Mouse (Mus musculus) neural tube, embryonic 11.5 days (tissue): ENCODE data around the gene Gm28729. TPM values are rescaled to one million over a fixed set of nuclear protein-coding genes. Genes with fewer than 3 reads are reported as not detected.
"Not testable (repeated sequence)": the region's sequence is repeated elsewhere in the genome, so short reads cannot be mapped to it uniquely, and the experiment has no call there.

ENCODE experiments used
- ATAC-seq: fragments of 200-750 bp; cut with Nextera tagmentation; 2 replicates; pipeline ENCODE4 v1.8.0; 2017; ENCODE audit warnings: moderate number of reproducible peaks, mild to moderate bottlenecking, moderate TSS enrichment, moderate library complexity; ENCODE audit not compliant: insufficient read depth, low FRiP score, low TSS enrichment
- DNase-seq: peaks from one replicate; pipeline ENCODE4 v3.0.0-alpha.2; 2015; ENCODE audit warnings: low spot score
- H3K27ac ChIP-seq: fragments of 300-500 bp; sonication (generic); 2 replicates; pipeline ENCODE4 v1.5.1; 2014; ENCODE audit warnings: low read depth, mild to moderate bottlenecking, low read length
- H3K27me3 ChIP-seq: fragments of 300-500 bp; sonication (generic); 2 replicates; pipeline ENCODE4 v1.6.1; 2014; ENCODE audit warnings: mild to moderate bottlenecking, low read length, mixed read lengths; ENCODE audit not compliant: control insufficient read depth, insufficient read depth
- H3K36me3 ChIP-seq: fragments of 300-500 bp; sonication (generic); 2 replicates; pipeline ENCODE4 v1.6.1; 2014; ENCODE audit warnings: mild to moderate bottlenecking, low read length, moderate library complexity, mixed read lengths; ENCODE audit not compliant: control insufficient read depth, insufficient read depth
- H3K4me1 ChIP-seq: fragments of 300-500 bp; sonication (generic); 2 replicates; pipeline ENCODE4 v1.6.1; 2014; ENCODE audit warnings: low read length, mixed read lengths; ENCODE audit not compliant: control insufficient read depth, insufficient read depth
- H3K4me2 ChIP-seq: fragments of 300-500 bp; sonication (generic); 2 replicates; pipeline ENCODE4 v1.6.1; 2014; ENCODE audit warnings: low read depth, mild to moderate bottlenecking, moderate library complexity
- H3K4me3 ChIP-seq: fragments of 300-500 bp; sonication (generic); 2 replicates; pipeline ENCODE4 v1.5.1; 2014; ENCODE audit warnings: low read depth, low read length
- H3K9ac ChIP-seq: fragments of 300-500 bp; sonication (generic); 2 replicates; pipeline ENCODE4 v1.6.1; 2014; ENCODE audit warnings: mild to moderate bottlenecking, low read length
- H3K9me3 ChIP-seq: fragments of 300-500 bp; sonication (generic); 2 replicates; pipeline ENCODE4 v1.6.1; 2016; ENCODE audit warnings: low read length; ENCODE audit not compliant: control insufficient read depth
- WGBS: fragments of 180-500 bp; shearing (Covaris S2); extraction: QIAGEN DNeasy Blood & Tissue Kit; methylation state at CpG from one replicate; pipeline ENCODE4 v1.1.7; 2014; 5-methylcytosine and 5-hydroxymethylcytosine counted together
- polyA plus RNA-seq: library from polyadenylated mRNA; unstranded; fragments of >200 nt; fragmentation: Nextera tagmentation; extraction: Ambion mirVana; gene quantifications from 2 replicates; pipeline ENCODE4 v1.2.1, GENCODE M21; 2014

Gm28729 gene
- polyA plus RNA-seq, 1 experiment from 2014 or later: not detected

DNA sequence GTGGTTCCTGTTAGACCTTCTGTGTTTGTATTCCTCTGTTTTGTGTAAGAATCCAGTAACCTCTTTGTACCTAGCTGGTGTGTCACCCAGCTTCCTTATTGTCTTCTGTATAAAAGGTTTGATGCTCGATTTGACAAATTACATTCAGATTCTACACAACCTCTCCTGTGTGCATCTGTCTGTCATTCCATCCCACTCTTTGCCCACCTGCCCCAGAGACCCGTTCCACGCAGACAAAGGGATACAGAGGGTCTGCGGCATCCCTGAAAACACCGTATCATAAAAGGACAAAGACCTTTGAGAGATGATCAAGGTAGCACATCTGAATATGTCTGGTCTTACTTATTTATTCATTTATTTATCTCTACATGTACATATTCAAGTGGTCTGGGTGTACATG is 37.2 kb downstream of the Gm28729 start:
- not testable (repeated sequence) for H3K9ac ChIP-seq, H3K9me3 ChIP-seq, ATAC-seq, H3K27ac ChIP-seq, H3K36me3 ChIP-seq, H3K4me3 ChIP-seq, H3K4me1 ChIP-seq, DNase-seq, H3K27me3 ChIP-seq, H3K4me2 ChIP-seq
- 93% methylated on average over 5 of the region's 5 CpGs for WGBS

DNA sequence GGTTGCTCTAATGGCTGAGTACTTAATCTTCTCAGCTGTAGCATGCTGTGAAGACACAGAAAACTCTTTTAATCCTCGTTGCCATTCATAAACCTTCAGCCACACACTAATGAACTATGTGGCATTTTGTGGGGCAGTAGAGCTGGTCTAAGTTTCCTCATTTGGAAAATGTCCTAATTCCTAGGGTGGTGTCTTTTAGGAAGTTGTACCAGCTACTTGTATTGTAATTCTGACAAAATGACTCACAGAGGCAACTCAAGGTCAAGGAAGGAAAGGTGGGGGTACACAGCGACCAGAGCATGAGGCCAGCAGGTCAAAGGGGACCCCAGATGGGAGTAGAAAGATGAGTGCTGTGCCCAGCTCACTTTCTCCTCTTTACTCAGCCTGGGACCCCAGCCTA is 41.4 kb downstream of the Gm28729 start:
- Histone ChIP-seq H3K27ac (no peak overlapping the region), H3K4me3 (no peak overlapping the region), H3K4me1 (no peaks in the 10 kb centered on the region), H3K9ac (no peak overlapping the region), H3K9me3 (no peaks in the 10 kb centered on the region), H3K27me3 (no peaks in the 10 kb centered on the region), H3K36me3 (no peaks in the 10 kb centered on the region), H3K4me2 (no peak overlapping the region)
- 68% methylated on average over 2 of the region's 2 CpGs for WGBS
- DNase-seq (no peak), ATAC-seq (no peak)

DNA sequence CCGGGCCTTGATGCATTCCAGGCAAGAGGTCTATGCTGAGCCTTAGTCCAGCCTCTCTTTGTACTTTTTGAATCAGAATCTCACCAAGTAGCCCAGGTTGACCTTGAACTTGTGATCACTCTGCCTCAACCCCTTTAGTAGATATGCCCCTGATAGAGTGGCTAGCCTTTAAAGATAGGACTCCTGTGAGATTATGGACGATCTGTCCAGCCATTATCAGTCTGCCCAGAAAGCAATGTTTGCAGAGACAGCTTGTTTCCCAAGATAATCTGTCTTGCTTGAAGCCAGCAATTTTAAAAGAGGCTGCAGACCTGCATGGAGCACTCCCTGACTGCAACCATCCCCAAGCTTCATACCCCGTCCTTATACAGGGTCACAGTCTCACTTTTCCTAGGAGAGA is 42.0 kb downstream of the Gm28729 start:
- Histone ChIP-seq H3K9me3 (no peaks in the 10 kb centered on the region), H3K27ac (no peak overlapping the region), H3K36me3 (no peaks in the 10 kb centered on the region), H3K4me1 (no peaks in the 10 kb centered on the region), H3K4me3 (no peak overlapping the region), H3K4me2 (no peak overlapping the region), H3K27me3 (no peaks in the 10 kb centered on the region), H3K9ac (no peak overlapping the region)
- WGBS: 81% methylated on average over 3 of the region's 3 CpGs
- no peak for DNase-seq
- ATAC-seq: no peak

DNA sequence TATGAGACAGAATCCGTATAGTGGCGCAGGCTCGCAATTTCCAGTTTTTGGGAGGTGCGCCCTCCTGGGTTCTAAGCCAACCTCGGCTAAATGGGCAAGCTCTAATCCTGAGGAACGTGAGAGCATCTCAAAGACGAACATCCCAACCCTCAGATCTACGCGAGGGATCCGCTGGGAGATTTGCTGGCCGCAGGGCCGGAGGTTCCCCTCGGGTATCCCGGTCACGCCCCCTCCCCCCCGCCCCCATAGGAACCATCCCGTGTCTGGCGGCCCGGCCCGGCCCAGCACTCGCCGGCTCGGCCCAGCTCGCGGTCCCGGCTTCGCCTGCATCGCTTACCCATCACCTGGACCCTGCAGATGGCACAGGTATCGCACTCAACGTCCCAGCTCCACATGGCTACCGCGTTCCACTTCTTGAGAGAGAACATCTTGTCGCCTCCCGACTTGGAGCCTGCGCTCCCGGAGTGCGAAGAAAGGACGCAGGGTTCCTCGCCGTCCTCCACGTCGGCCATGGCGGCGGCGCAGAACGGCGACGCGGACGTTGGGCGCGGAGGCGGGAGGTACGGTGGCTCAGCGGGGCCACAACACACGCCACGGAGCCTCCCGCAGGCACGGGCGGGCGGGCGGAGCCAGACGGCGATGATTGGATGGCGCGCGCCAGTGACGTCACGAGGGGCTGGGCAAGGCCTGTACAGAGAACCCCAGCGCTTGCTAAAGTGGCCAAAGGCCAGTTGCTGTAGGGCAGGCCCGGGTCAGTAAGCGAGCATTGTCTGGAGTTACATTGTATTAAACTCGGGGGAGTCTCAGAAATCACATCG is 46.8 kb downstream of the Gm28729 start, which contains the start of gene Rnf7:
TSS of gene Rnf7 (minus strand) at position 605 of the 818 bp plus-strand sequence.
- ATAC-seq: peak; percentile 98

DNA sequence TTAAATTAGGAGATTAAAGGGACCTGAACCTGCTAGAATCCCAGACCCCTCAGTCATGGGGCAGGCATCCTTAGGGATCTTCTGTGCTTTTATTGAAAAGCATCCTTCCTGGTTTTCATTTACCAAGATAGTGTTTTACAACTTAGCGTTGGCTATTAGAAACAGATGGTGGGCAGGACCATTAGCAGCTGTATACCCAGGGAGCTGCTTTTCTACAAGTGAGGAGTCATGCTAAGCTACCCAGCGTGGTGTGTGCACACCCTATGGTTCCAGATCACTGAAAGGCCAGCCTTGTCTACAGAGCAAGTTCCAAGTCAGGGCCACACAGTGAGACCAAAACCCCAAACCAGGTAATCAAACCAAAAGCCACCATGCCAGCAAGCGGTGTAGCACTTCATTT is 52.7 kb downstream of the Gm28729 start:
- no peak for DNase-seq
- 59% methylated on average over 3 of the region's 3 CpGs for WGBS
- no peak overlapping the region for H3K9ac ChIP-seq

More for the DNA sequence above, 46.8 kb downstream of the Gm28729 start, which contains the start of gene Rnf7:
- peaks cover 6% of the 10 kb centered on the region for H3K4me1 ChIP-seq
- H3K27me3 ChIP-seq: no peaks in the 10 kb centered on the region
- no peaks in the 10 kb centered on the region for H3K9me3 ChIP-seq
- H3K27ac ChIP-seq: peak within 1 kb of the TSS; percentile 75
- H3K36me3 ChIP-seq: no peaks in the 10 kb centered on the region
- WGBS: under 1% methylated on average over 71 of the region's 74 CpGs
- peak within 1 kb of the TSS; percentile 76 for H3K4me3 ChIP-seq
- H3K4me2 ChIP-seq: peak within 1 kb of the TSS; percentile 89
- DNase-seq: peak; percentile 98
- peak within 1 kb of the TSS; percentile 81 for H3K9ac ChIP-seq

DNA sequence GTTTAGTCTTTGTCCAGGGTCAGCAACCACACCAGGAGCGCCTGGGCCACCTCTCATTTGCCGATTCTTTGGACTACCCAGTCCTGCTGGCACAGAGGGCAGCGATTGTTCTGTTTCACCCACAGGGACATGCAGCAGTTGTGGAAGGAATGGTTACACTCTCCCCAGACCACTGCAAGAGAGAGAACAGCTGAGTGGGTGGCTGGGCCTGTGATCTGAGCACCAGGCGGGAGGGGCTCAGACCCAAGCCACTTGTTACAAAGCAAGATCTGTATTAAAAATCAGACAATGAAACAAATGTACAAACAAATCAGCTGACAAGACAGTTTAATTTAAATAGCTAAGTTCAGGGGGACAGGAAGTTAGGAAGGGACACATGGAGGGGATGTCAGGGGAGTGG is 53.4 kb downstream of the Gm28729 start:
- H3K27ac ChIP-seq, DNase-seq, H3K36me3 ChIP-seq, ATAC-seq, H3K9ac ChIP-seq, H3K9me3 ChIP-seq, H3K27me3 ChIP-seq, H3K4me3 ChIP-seq, H3K4me2 ChIP-seq, H3K4me1 ChIP-seq: not testable (repeated sequence)
- 89% methylated on average over 4 of the region's 4 CpGs for WGBS

More for the DNA sequence above, 52.7 kb downstream of the Gm28729 start:
- peaks cover 7% of the 10 kb centered on the region for H3K4me1 ChIP-seq
- H3K27me3 ChIP-seq: no peaks in the 10 kb centered on the region
- no peaks in the 10 kb centered on the region for H3K9me3 ChIP-seq
- no peaks in the 10 kb centered on the region; the same call in 1 of the 2 replicates for H3K36me3 ChIP-seq
- no peak overlapping the region for H3K27ac ChIP-seq
- ATAC-seq: no peak
- no peak overlapping the region for H3K4me3 ChIP-seq
- H3K4me2 ChIP-seq: no peak overlapping the region

DNA sequence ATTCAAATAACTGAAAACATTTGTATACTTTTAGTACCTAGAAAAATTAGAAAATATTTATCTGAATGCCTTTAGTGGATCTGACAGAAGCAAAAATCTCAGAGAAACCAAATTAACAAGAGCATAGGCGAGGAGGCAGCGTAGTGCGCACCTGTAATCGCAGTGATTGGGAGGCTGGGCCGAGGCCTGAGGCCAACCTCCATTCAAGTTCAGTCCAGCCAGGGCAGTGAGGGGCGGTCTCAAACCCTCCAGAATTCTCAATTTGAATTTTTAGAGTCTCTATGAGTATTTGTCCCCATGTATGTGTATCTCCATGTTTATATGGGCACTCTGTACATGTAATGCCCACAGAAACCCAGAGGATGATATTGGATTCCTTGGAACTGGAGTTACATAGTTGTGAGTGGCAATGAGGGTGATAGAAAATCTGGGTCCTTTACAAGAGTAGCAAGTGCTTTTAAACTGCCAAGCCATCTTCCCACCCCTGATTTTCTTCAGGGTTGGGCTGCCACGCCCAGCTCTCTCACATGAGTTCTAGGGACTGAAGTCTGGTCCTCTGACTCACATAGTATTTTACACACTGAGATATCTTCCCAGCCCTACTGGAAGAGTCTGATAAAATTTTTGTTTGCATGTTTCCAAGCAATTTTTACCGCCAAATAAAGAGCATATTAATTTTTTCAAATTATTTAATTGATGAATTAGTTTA is 54.6 kb downstream of the Gm28729 start:
- no peaks in the 10 kb centered on the region; the same call in 1 of the 2 replicates for H3K36me3 ChIP-seq
- ATAC-seq (no peak), DNase-seq (no peak)
- 0 out of 2 replicates have a peak, but pooled peaks cover 2% of the 10 kb centered on the region for H3K4me1 ChIP-seq
- 93% methylated on average over 8 of the region's 8 CpGs for WGBS
- H3K27me3 ChIP-seq: no peaks in the 10 kb centered on the region
- no peak overlapping the region for H3K9ac ChIP-seq
- H3K4me3 ChIP-seq: no peak overlapping the region
- no peak overlapping the region for H3K27ac ChIP-seq
- H3K9me3 ChIP-seq: no peaks in the 10 kb centered on the region
- H3K4me2 ChIP-seq: no peak overlapping the region

DNA sequence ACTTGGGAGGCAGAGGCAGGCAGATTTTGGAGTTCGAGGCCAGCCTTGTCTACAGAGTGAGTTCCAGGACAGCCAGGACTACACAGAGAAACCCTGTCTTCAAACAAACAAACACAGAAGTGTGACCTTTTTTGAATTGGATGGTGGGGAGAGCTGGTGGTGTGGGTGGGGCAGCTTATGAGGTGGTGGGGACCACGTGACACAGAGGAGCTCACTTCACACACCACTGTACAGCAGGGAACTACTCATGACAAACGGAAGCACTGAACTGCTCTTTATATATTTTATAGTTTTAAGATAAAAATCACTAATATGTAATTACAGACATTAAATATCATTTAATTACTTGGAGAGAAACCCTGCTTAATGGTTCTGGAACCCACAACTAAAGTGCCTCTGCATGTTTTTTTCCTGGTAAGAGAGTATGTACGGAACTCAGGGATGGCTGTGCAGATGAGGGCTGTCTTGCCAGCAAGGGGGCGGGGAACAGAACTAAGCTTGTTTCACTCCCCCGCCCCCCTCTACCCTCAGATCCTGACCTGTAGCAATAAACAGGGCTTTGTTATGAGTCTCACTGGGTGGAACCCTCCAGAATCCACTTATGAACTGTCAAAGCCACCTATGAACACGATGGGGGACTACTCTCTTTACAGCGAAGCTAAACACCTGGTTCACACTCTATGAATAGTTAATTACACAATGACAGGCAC is 55.4 kb downstream of the Gm28729 start:
- Histone ChIP-seq H3K27me3 (no peaks in the 10 kb centered on the region), H3K36me3 (no peaks in the 10 kb centered on the region; the same call in 1 of the 2 replicates), H3K9ac (no peak overlapping the region), H3K27ac (no peak overlapping the region), H3K4me3 (no peak overlapping the region), H3K4me2 (no peak overlapping the region), H3K9me3 (no peaks in the 10 kb centered on the region), H3K4me1 (0 out of 2 replicates have a peak, but pooled peaks cover 2% of the 10 kb centered on the region)
- DNase-seq: no peak
- ATAC-seq: no peak
- WGBS: 66% methylated on average over 8 of the region's 8 CpGs
